Mouse (Mus musculus) naive thymus-derived CD4-positive, alpha-beta T cell, adult 2 months (primary cell): Measurements from ENCODE around the gene Zfp526.
"Not testable (repeated sequence)": the region's sequence is repeated elsewhere in the genome, so short reads cannot be mapped to it uniquely, and the experiment has no call there.

ENCODE experiments used
- DNase-seq: peaks from one replicate; pipeline ENCODE4 v3.0.0-alpha.2; 2011; ENCODE audit warnings: low read depth

The Zfp526 gene

DNA sequence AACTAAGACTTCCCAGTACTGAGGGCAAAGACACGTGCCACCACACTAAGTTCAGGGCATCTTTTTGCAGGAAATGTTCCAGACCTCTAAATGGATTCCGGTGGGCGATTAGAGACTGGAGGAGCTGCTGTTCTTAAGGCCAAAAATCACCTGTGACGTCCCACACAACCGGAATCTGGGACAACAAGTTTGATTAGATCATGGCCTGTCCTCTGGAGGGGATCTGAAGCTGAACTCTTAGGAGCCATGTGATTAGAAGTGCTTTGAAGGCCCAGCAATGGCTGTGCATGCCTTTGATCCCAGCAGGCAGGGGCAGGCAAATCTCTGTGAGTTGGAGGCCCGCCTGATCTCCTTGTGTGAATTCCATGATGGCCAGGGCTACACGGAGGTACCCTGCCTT, 19.4 kb downstream of the Zfp526 start:
- DNase-seq = no peak

DNA sequence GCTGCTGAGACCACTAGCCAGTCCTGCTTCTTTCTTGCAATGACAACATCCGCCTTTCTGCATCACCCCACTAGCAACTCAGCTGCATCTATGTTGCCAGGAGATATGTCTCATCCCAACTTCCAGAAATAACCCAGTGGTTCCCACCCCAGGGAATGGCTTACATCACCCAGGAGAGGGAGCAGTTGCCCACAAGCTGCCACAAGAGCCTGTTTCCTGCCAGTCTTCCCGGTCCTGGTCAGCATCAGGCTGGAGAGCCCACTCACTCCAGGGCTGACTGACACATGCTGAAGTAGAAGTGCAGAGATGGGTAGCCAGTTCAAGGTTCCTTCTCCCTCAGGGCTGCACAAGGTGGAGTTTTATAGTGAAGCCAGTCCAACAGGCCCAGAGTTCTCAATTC, 19.8 kb downstream of the Zfp526 start:
- DNase-seq = no peak

DNA sequence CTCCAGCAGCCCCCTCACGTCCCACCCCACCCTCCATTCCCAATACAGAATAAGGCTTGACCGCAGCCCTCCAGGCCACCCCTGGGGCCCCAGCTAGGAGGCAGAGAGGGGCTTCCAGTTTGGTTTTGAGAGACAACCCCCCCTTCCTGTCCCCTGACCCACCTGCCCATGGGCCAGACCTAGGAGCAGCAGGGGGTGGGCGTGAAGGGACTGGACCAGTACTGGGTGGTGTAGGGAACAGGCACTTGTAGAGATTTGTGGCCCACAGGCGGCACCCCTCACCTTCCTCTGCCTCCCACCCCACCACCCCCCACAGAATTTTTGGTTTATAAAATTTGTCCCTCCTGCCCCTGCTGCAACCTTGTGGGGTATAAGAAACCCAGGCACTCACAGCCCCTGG, 22.1 kb downstream of the Zfp526 start:
- DNase-seq = no peak

DNA sequence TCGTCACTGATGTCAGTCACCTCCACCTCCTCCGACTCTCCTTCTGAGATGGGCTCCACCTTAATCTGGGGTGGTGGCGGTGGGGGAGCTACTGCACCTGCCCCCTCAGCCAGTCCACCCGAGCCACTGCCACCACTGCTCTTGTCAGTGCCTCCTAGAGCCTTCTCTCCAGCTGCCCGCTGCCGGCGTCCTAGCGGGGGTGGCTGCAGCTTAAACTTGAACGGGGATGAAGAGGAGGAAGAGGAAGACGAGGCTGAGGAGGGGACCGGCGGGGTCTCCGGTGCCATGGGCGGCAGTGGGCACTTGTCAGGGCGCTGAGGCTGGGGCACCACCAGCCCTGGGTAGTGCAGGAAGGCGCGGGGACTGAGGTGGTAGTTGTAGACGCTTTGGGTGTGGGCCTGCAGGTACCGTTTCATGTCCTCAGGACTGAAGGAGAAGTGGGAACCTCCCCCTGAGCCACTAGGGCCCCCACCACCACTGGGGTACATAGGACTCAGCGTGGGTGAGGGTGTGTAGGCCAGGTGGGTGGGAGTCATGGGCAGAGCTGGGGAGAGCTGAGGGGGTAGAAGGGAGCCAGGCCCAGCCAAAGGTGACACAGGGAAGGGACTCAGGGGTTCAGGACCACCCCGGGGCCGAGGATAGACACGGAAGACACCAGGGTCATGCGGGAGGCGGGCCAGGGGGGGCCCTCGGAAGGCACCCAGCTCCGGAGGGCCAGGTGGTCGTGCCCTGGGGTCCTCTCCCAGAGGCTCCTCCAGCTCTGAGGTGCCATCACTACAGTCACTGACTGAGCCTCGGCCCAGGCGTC, 23.5 kb downstream of the Zfp526 start:
- no peak for DNase-seq

DNA sequence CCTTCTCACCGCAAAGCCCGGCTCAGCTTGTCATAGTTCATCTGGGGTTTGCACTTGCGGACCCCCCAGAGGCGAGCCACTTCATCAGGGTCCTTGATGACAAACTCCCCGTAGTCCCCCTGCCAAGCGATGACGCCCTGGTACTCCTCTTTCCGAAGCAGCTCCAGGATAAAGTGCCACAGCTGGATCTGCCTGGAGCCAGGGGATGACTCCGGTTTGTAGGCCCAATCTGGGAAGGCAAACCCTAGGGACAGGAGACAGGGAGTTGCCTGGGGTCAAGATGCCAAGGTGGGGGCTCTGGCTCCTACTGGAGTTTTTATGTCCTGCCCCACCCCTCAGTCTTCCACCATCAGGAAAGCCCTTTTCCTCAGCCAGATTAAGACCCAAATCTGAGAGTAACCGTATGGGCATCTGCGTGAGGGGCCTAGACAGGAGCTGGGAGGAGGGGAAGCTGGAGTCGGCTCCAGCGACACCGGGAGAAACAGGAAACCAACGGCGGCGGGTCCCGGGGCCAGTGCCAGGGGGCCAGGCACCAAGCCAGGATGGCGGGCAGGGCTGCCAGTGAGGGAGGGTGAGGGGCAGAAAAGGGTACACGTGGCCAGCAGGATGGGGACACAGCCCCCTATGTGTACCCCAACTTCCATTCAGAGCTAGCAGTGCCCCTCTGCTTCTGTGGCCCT, 25.0 kb downstream of the Zfp526 start:
- no peak for DNase-seq

DNA sequence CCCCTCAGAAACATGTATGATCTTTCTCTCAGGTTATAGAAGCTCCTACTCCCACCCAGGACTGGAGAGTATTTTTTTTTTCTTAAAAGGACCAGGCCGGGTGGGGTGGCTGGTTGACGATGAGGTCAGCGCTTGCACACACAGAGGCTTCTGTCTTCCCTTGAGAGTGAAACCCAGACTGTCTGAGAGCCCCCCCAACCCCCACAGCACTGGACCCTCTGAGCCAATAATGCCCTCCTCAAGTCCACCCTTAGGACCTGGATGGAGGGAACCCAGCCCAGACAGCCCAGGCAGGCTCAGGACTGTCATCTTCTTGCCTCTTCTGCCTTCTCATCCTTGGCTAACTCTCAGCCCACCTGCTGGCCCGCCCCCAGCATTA, 25.5 kb downstream of the Zfp526 start:
- DNase-seq = no peak

DNA sequence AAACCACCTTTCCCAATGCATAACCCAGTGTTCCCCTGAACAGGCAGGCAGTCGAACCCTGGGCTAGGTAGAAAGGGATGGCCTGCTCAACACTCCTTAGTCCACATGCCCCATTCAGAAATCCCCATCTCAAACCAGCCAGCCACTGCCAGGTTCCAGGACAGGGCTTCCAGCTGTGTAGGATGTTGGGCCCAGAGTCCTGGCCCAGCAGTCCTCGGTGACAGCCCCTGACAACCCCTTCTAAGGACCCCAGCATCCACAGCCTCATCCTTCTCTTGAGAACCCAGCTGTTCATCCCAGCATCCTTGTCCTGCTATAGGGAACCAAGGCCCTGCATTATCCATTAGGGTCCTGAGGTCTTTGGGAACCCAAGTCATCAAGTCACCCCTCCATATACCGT, 26.3 kb downstream of the Zfp526 start:
- DNase-seq = no peak

DNA sequence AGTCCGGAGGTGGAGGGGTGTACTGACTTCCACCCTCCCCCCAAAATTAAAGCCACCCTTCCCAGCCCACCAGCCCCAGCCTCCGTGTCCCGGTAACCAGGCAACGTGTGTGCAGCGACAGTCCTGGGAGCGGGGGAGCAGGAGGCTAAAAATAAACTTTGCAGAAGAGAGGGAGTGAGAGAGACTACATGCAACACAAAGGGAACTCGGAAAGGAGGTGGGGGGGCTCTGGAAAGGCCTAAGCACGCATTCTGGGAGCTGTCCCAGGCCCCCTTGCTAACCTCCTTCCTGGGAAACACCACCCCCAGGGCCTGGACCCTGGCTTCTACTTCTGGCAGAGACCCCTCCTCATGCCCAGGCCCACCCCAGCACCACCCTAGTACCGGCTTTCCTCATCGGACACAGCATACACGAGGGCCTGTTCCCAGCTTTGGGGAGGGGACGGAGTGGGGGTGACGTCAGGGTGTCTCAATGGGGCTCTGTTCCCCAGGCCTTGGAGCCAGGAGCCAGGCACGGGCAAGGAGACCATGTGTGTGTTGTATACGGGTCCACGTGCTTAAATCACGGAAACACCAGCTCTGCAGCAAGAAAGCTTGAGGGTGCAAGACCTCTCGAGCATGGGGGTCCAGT, 26.9 kb downstream of the Zfp526 start:
- peak; percentile 53 for DNase-seq

DNA sequence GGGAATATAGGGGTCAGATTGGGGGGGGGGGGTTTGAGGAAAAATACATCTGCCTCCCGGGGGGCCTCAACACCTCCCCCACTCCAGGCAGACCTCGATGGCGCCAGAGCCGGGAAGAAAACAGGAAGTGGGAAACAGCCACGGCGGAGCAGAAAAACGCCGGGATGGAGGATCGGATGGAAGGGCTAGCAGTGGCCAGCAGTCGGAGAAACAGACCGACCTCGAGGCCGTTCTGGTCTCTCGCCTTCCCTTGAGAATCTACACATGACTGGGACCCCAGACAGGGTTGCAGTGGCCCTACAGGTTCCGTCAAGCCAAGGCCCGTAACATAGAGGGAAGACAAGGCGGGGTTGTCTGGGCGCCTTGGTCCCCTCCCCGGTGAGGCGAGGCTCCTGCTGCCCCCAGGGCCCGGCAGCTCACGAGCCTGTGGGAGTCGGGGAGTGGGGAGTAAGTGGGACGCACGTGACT, 27.7 kb downstream of the Zfp526 start:
- no peak for DNase-seq

DNA sequence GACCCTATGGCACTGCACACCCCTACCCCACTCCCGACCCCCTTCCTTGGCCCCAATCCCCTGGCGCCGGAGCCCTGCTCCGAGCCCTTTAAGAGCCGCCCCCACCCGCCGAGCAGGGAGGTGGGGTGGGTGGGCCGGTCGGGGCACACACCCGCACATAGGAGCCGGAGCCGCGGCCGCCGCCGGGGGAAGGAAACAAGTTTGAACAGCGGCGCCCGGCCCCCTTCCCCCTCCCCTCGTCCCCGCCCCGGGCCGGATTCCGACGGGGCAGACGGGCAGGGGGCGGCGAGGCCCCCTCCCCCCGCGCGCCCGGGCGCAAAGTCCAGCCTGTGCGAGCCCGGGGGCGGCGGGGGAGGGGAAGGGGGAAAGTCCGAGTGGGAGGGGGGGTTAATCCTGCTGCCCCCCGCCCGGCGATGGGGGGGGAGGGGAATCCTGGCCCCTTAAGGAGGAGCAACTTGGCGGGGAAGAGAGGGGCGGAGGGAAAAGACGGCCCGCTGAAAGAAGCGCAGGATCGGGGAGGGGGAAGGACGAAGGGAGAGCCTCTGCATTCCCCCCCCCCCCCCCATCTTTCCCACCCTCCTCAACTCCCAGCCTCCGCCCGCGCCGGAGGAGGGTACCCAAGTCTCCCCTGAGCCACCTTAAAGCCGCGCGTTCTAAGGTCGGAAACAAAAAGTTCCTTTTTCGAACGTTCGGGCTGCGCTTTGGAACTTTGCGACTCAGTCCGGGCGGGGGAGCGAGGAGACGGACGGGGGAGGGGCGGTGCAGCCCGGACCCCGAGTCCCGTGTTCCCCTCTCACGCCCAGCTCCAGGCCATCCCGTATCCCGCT, 28.3 kb downstream of the Zfp526 start:
- peak; percentile 85 for DNase-seq

DNA sequence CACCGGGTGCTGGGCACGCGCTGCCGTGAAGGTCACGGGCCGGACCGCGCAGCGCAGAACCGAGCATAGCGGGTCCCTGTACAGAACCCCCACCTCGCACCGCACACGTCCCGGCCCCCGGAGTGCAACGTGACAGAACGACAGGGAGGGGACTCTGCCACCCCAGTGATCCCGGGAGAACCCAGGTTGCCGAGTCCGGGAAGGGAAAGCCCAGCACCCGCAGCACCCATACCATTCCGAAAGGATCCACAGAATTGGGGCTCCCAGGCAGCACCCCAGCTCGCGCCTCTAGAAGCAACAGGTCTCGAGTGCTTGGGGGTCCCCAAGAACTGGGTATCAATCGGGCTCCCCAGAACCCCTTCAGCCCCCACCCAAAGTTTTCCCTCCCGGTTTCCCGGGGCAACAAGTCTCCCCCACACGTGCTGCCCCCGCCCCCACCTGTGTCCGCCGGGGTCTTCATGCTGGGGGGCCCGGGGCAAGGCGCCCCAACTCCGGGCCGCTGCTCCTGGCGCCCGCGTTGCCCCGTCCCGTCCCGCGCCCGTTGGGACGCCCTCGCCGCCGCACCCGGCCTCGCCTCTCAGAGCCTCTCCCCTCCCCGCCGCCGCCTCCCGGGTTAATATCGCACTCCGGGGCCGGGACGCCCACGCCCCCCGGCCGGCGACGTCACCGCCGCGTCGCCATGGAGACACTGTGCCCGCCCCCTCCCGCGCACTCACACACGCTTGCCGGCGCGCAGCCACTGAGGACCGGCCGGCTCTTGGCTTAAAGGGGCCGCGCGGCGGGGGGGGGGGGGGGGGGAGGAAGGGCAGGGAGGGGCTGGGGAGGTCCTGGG, 29.1 kb downstream of the Zfp526 start, which contains the start of gene Erf:
Erf (minus strand) TSS at position 621 of the 832 bp plus-strand sequence.
- DNase-seq = peak; percentile 97

DNA sequence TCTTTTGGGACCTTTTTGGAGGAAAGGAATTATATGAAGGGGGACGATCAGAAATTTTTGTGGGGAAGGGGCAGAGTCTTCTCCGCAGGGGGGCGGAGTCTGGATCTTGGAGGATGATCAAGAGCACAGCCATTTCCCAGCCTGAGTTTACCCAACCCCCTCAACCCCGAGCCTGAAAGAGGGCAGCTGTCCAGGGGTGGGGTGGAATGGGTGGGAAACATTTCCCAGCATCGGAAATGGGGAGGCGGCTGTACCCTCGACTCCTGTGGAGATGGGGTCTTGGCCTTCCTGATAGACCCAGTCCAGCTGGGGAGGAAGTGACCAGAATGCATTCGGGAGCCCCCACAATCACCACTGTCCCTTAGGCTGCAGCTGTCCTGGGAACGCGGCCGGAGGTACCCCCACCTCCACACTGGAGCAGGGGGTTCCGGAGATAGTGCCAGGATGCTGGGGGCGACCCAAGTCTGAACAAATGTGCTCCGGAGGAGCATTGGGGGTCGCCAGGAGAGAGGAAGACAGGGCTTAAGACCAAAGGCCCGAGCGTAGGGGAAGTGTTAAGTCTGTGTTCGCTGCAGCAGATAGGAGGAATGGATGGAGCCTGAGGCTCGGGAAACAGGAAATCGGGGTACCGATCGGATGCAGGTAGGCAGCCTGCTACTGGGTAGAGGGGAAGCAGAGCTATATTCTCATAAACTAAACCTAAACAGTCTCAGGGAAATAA, 30.0 kb downstream of the Zfp526 start:
- DNase-seq = peak; percentile 60

DNA sequence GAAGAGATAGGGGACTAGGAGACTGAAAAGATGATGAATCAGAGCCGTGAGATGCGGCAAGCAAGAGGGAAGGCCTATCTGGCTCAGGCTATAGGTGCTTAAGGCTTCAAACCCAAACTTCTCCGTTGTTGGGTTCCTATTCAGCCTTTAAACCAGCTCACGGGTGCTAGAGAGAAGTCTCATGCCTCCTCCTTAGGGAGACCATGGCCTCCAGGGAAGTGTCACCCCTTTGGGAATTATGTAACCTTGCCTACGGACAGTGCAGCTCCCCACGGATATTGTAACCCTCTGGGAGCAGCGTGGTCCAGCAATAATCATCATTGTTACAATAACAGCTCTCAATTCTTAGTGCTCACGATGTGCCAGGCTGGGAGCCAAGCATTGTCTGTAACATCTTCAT, 30.6 kb downstream of the Zfp526 start:
- no peak for DNase-seq

DNA sequence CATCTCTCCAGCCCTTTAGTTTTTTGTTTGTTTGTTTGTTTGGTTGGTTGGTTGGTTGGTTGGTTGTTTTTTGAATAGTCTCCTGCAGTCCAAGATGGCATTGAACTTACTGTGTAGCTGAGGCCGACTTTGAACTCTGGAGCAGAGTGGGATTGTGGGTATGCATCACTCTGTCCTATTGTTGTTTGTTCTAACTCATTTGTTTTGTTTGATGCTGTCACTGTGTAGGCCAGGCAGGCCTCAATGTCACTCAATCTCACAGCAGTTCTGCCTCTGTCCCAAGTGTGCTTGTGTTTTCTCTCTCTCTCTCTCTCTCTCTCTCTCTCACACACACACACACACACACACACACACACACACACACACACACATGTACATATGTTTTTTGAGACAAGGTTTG, 40.7 kb downstream of the Zfp526 start:
- no peak for DNase-seq

DNA sequence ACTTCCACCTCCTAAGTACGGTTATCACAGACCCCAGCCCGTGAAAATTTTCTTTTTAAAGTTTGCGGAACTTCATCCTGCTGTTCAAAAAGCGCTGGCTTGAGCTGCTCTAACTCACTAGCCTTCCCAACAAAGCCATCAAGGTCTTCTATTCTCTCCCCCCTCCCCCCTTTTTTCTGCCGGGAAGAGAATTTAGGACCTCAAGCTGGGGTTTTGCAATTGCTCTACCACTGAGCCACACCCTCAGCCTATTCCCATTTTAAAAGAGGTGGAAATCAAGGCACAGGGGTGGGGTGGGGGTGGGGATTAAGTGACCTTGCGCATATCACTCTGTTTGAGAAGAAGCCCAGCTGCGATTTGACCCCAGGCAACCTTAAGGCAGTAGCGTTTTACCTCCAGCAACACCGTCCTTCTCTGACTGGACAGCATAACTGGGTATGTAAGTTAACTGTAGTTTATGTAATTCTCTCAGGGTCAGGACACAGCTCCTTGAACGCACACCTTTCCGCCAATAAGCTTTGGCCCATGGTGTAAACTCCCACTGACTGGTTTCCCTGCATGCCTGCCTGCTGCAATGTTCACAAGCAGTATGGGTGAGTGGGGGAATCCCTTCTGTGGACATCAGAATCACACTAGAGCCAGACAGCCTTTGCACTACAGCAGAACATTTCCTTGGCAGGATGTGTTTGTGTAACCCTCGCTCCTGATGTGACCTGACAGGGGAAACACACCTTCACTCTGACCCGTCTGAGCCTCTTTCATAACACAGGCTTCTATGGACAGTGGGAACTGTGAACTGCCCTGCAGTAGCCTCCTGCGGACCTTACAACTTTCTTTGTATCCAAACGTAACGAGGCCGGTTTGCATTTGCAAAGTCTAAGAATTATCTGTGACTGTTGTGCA, 43.0 kb downstream of the Zfp526 start:
- DNase-seq = no peak

DNA sequence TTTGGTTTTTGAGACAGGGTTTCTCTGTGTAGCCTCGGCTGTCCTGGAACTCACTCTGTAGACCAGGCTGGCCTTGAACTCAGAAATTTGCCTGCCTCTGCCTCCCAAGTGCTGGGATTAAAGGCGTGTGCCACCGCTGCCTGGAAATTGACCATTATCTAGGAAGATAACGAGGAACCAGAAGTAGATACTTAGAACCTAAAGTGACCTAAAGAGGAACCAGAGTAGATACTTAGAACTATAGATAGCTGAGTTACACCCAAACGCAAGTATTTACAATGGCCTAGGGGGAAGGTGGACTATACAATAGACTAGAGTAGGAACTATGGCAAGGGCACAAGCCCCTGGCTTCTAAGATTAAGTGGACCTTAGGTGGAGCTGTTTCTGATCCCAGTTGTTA, 44.5 kb downstream of the Zfp526 start:
- DNase-seq = not testable (repeated sequence)

DNA sequence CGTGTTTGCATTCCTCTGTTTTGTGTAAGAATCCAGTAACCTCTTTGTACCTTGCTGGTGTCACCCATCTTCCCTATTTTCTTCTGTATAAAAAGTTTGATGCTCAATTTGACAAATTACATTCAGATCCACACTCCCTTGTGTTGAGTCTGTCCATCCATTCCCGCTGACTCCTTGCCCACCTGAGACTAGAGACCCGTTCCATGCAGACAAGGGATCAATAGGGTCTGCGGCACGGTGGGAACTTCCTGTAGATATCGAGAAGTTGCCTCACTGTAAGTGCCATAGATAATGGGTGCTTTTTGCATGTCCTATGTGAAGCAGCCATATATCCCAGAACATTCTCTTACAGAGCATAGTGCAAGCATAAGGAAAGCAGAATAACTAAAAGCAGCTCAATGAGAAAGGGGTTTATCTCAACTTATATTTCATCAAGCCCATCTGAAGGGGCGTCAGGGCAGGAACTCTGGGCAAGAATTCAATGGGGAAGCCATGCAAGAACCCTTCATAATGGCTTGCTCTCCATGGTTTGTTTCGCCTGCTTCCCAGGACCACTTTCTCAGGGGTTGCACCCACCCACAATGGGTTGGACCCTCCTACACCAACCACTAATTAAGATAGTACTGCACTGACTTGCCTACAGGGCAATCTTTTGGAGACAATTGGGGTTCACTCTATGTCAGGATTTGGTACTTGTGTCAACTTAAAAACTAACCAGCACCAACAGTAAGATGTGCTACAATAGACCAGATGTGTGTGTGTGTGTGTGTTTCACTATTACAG, 45.1 kb downstream of the Zfp526 start:
- no peak for DNase-seq

DNA sequence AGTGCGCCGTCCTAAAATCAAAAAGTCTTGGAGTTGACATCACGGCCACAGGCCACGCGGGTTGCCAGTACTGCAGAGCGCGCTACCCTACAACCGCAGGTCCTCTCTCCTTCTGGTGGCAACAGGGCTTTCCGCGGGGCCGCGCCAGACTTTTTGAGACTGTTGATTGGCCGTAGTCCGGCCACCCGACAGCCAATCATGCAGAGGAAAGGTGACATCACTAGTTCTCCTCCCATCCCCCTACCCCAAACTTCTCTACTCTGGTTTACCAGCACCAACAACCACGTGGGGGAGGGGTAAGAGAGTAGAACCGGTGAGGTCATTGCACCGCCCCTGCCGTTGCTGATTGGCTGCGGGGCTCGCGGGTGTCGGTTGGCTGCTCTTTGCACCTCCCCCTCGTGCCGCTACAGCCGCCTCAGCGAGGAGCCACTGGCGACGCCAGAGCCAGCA, 46.1 kb downstream of the Zfp526 start, which contains the start of gene Cic:
Cic (plus strand) TSS at position 404 of the 450 bp plus-strand sequence.
- DNase-seq = peak; percentile 100
